Comparison of ENCODE assay signal across 8 mouse cellular contexts in the genomic region with DNA sequence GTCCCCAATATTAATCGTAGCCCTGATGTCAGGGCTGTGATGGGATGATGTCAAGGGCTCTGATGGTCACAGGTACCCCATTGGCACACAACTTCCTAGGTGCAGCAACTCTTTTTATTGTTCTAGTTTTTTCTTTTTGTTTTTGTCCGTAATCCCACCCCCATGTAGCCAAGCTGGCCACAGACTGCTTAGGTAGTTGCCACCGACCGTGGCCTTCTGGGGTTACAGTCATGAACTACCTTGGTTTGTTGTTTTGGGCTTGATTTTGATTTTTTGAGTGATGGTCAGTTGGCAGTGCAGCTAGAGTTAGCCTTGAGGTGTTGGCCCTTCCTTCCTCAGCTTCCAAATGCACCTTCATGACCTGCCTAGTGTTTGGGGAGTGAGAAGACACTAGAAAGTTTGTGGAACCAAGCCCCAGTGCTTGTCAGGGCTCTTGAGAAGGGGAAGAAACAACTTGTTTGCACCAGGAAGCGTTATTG. TPM values are rescaled to one million over a fixed set of nuclear protein-coding genes. Genes with fewer than 3 reads are reported as not detected.
A peak's percentile ranks its signal among the peaks of the same experiment; 100 is the strongest.
DNase-seq lines count a peak whose midpoint lies in the region; ATAC-seq and TF ChIP-seq lines count a peak whose summit lies in the region.

A gene (minus strand): TSS at position 51 of the 479 bp plus-strand sequence.

- peaks cover 8% of the 10 kb centered on the region for H3K36me3 ChIP-seq in limb, embryonic 14.5 days (ENCODE audit: control insufficient read depth, insufficient read depth, low read length)
- H3K36me3 ChIP-seq in stomach, embryonic 14.5 days (ENCODE audit: control insufficient read depth, insufficient read depth, low read length): peaks cover 2% of the 10 kb centered on the region; the same call in 1 of the 2 replicates

- H3K27ac ChIP-seq in limb, embryonic 14.5 days (replicated peaks; ENCODE audit: low read depth, low read length): peak within 1 kb of the TSS; percentile 73
- H3K27ac ChIP-seq in stomach, embryonic 14.5 days (ENCODE audit: low read length): peak within 1 kb of the TSS; percentile 75; the same call in 1 of the 2 replicates

- DNase-seq in urinary bladder, adult 2 months (ENCODE audit: low spot score): no peak
- DNase-seq in urinary bladder, postnatal 10 days (ENCODE audit: low spot score): no peak
- no peak for DNase-seq in heart, postnatal 36 days
- DNase-seq in limb, embryonic 14.5 days (ENCODE audit: low spot score): no peak
- no peak for DNase-seq in cerebellum, adult 11-12 months
- DNase-seq in retina, embryonic 14.5 days (ENCODE audit: low spot score): no peak

- H3K4me1 ChIP-seq in limb, embryonic 14.5 days (ENCODE audit: control insufficient read depth, insufficient read depth, low read length): peaks cover 28% of the 10 kb centered on the region
- H3K4me1 ChIP-seq in stomach, embryonic 14.5 days (ENCODE audit: control insufficient read depth, insufficient read depth, low read length): peaks cover 23% of the 10 kb centered on the region

- H3K9me3 ChIP-seq in limb, embryonic 14.5 days (ENCODE audit: control insufficient read depth, low read length): no peaks in the 10 kb centered on the region
- no peaks in the 10 kb centered on the region for H3K9me3 ChIP-seq in stomach, embryonic 14.5 days (ENCODE audit: control insufficient read depth, low read depth, low read length)

- intact Hi-C loops in heart, postnatal 36 days (cut with DNase I): loop anchor here (5.0 kb wide), 1 partner anchor 80 kb away; a partner anchor contains a TSS

- TF ChIP-seq POLR2A in limb, embryonic 14.5 days (IDR thresholded peaks at IDR 0.05; ENCODE audit: borderline replicate concordance, extremely low read depth, insufficient read depth, insufficient read length): no peak

- peak within 1 kb of the TSS; percentile 88 for H3K9ac ChIP-seq in limb, embryonic 14.5 days (ENCODE audit: low read depth, low read length, severe bottlenecking)
- peak within 1 kb of the TSS; percentile 67 for H3K9ac ChIP-seq in stomach, embryonic 14.5 days (replicated peaks; ENCODE audit: low read depth, low read length)

- H3K4me2 ChIP-seq in limb, embryonic 14.5 days (replicated peaks; ENCODE audit: low read depth, low read length, severe bottlenecking): peak within 1 kb of the TSS; percentile 94
- H3K4me2 ChIP-seq in stomach, embryonic 14.5 days (replicated peaks; ENCODE audit: low read depth, low read length): peak within 1 kb of the TSS; percentile 86

- ATAC-seq in erythroid progenitor cell, adult 5-6 weeks (replicated peaks; ENCODE audit: low FRiP score, poor library complexity, severe bottlenecking): no peak
- no peak for ATAC-seq in limb, embryonic 14.5 days (ENCODE audit: low FRiP score, low read depth)
- ATAC-seq in stomach, embryonic 14.5 days (ENCODE audit: insufficient number of reproducible peaks, insufficient read depth, low FRiP score, low read depth): no peak

- peak within 1 kb of the TSS; percentile 89 for H3K4me3 ChIP-seq in limb, embryonic 14.5 days (replicated peaks; ENCODE audit: low read length)
- peak within 1 kb of the TSS; percentile 83 for H3K4me3 ChIP-seq in stomach, embryonic 14.5 days (ENCODE audit: low read depth, low read length)

- no peaks in the 10 kb centered on the region for H3K27me3 ChIP-seq in limb, embryonic 14.5 days (ENCODE audit: control insufficient read depth, insufficient read depth, low read length)
- no peaks in the 10 kb centered on the region for H3K27me3 ChIP-seq in stomach, embryonic 14.5 days (ENCODE audit: control insufficient read depth, insufficient read depth, low read length)

- 58% methylated on average over 5 of the region's 5 CpGs for WGBS in limb, embryonic 14.5 days
- WGBS in stomach, embryonic 14.5 days: 58% methylated on average over 5 of the region's 5 CpGs

RNA-seq across cellular contexts. Expression of the gene that starts here (rescaled TPM):
- 169 and 205 TPM in 2 replicates for polyA plus RNA-seq in urinary bladder, adult 2 months (2012; rRNA removed)
- 129 and 131 TPM in 2 replicates for total RNA-seq in erythroid progenitor cell, adult 5-6 weeks (2015; ENCODE audit: low replicate concordance)
- total RNA-seq in erythroid progenitor cell, adult 5-6 weeks (2017; ENCODE audit: low replicate concordance): 66.4 and 67.4 TPM in 2 replicates
- 100 to 1,000 TPM; 130 to 150 TPM for total RNA-seq in heart, postnatal 36 days (2021)
- 84.5 and 110 TPM in 2 replicates for polyA plus RNA-seq in limb, embryonic 14.5 days (2012; rRNA removed)
- polyA plus RNA-seq in limb, embryonic 14.5 days (2014; fragmentation: Nextera tagmentation; extraction: Ambion mirVana): 82.4 and 92.3 TPM in 2 replicates
- 94.3 and 99.0 TPM in 2 replicates for polyA plus RNA-seq in stomach, embryonic 14.5 days (2014; fragmentation: Nextera tagmentation; extraction: Ambion mirVana)
